9 mouse cellular contexts compared by ENCODE assay signal in genomic region chr1:58621996-58622748, GRCm38 (mm10). TPM values are rescaled to one million over a fixed set of nuclear protein-coding genes. Genes with fewer than 3 reads are reported as not detected.
DNase-seq lines count a peak whose midpoint lies in the region; ATAC-seq and TF ChIP-seq lines count a peak whose summit lies in the region.
"Had no signal": no experiment of that assay in that cellular context is flagged by ENCODE, and none has a peak within 500 bp of the region (broad histone marks: within the 10 kb centered on the region; RNA-seq: fewer than 3 reads in every experiment).

No protein-coding gene starts in this region.

- DNase-seq in heart, adult 18-20 months = peak; percentile 40 to 50
- DNase-seq in heart, embryonic 10.5 days (ENCODE audit: low spot score) = no peak
- DNase-seq in neural tube, embryonic 10.5 days (ENCODE audit: extremely low spot score, low spot score) = no peak
- peak; percentile 35 for DNase-seq in heart, postnatal 0 days (ENCODE audit: low spot score)
- peak; percentile 39 for DNase-seq in retina, embryonic 14.5 days (ENCODE audit: low spot score)
- no peak for DNase-seq in spleen, adult 12 weeks (ENCODE audit: low spot score)
- no peak for DNase-seq in urinary bladder, postnatal 4 days (ENCODE audit: low spot score in 2 of 2)

- no peaks in the 10 kb centered on the region for H3K36me3 ChIP-seq in heart, embryonic 10.5 days
- H3K36me3 ChIP-seq in neural tube, embryonic 13.5 days = no peaks in the 10 kb centered on the region
- H3K36me3 ChIP-seq in heart, postnatal 0 days (replicated peaks; ENCODE audit: control insufficient read depth, insufficient read depth, low read length) = no peaks in the 10 kb centered on the region

- H3K9ac ChIP-seq in neural tube, embryonic 13.5 days = no peak overlapping the region
- no peak overlapping the region for H3K9ac ChIP-seq in heart, postnatal 0 days (replicated peaks; ENCODE audit: low read depth, low read length)

- H3K27me3 ChIP-seq in heart, embryonic 10.5 days (ENCODE audit: insufficient read depth, poor library complexity, severe bottlenecking) = no peaks in the 10 kb centered on the region
- H3K27me3 ChIP-seq in neural tube, embryonic 13.5 days = no peaks in the 10 kb centered on the region
- H3K27me3 ChIP-seq in heart, postnatal 0 days (ENCODE audit: control insufficient read depth, insufficient read depth, low read length) = no peaks in the 10 kb centered on the region

- no peak overlapping the region for H3K4me3 ChIP-seq in heart, embryonic 10.5 days
- no peak overlapping the region for H3K4me3 ChIP-seq in neural tube, embryonic 13.5 days
- H3K4me3 ChIP-seq in heart, postnatal 0 days (ENCODE audit: low read depth, low read length) = no peak overlapping the region
- H3K4me3 ChIP-seq: megakaryocyte, embryonic 14.5 days had no signal

- no peaks in the 10 kb centered on the region for H3K9me3 ChIP-seq in heart, embryonic 10.5 days
- H3K9me3 ChIP-seq in neural tube, embryonic 13.5 days = 0 out of 2 replicates have a peak, but pooled peaks cover 2% of the 10 kb centered on the region
- no peaks in the 10 kb centered on the region for H3K9me3 ChIP-seq in heart, postnatal 0 days (replicated peaks; ENCODE audit: control insufficient read depth, low read length)

- TF ChIP-seq EP300 in heart, postnatal 0 days (IDR thresholded peaks at IDR 0.05; ENCODE audit: low read depth) = no peak

- H3K4me1 ChIP-seq in heart, embryonic 10.5 days = 0 out of 2 replicates have a peak, but pooled peaks cover 2% of the 10 kb centered on the region
- H3K4me1 ChIP-seq in neural tube, embryonic 13.5 days (replicated peaks) = no peaks in the 10 kb centered on the region
- peaks cover 16% of the 10 kb centered on the region; the same call in 1 of the 2 replicates for H3K4me1 ChIP-seq in heart, postnatal 0 days (ENCODE audit: control insufficient read depth, insufficient read depth)

- WGBS in heart, embryonic 10.5 days = 66% methylated on average over 7 of the region's 7 CpGs
- 60% methylated on average over 7 of the region's 7 CpGs for WGBS in neural tube, embryonic 13.5 days
- WGBS in heart, postnatal 0 days = 46% methylated on average over 7 of the region's 7 CpGs

- H3K4me2 ChIP-seq in neural tube, embryonic 13.5 days = no peak overlapping the region
- 0 out of 2 replicates have a peak overlapping the region, but pooled peaks have one; percentile 6 for H3K4me2 ChIP-seq in heart, postnatal 0 days (ENCODE audit: low read depth, low read length)

- no peak overlapping the region for H3K27ac ChIP-seq in heart, embryonic 10.5 days
- H3K27ac ChIP-seq in neural tube, embryonic 13.5 days (replicated peaks) = 0 out of 2 replicates have a peak overlapping the region, but pooled peaks have one; percentile 14
- peak overlapping the region; percentile 39 for H3K27ac ChIP-seq in heart, postnatal 0 days (ENCODE audit: low read depth)

- TF ChIP-seq CTCF in heart, postnatal 0 days (IDR thresholded peaks at IDR 0.05; ENCODE audit: low read depth) = no peak

- no peak for ATAC-seq in neural tube, embryonic 13.5 days (ENCODE audit: low read depth)
- ATAC-seq in heart, postnatal 0 days (ENCODE audit: insufficient read depth, low read depth) = no peak

RNA-seq across cellular contexts. Expression of gene Ndufb3, which starts 36.0 kb away (rescaled TPM):
- total RNA-seq in heart, adult 18-20 months (2021) = 100 to 1,000 TPM; 339 to 354 TPM
- polyA plus RNA-seq in heart, embryonic 10.5 days (2016; fragmentation: Nextera tagmentation; extraction: Ambion mirVana) = 172 and 198 TPM in 2 replicates
- 211 and 220 TPM in 2 replicates for polyA plus RNA-seq in neural tube, embryonic 13.5 days (2015; fragmentation: Nextera tagmentation; extraction: Ambion mirVana)
- 78.1 and 132 TPM in 2 replicates for total RNA-seq in heart, postnatal 0 days (2014; rRNA removed; ENCODE audit: low replicate concordance)
- polyA plus RNA-seq in heart, postnatal 0 days (2015; fragmentation: Nextera tagmentation; extraction: Ambion mirVana) = 432 and 454 TPM in 2 replicates

RNA-seq across cellular contexts. Expression of gene Fam126b, which starts 36.0 kb away (rescaled TPM):
- 10 to 100 TPM; 13.8 to 14.1 TPM for total RNA-seq in heart, adult 18-20 months (2021)
- 4.3 and 6.4 TPM in 2 replicates for polyA plus RNA-seq in heart, embryonic 10.5 days (2016; fragmentation: Nextera tagmentation; extraction: Ambion mirVana)
- polyA plus RNA-seq in neural tube, embryonic 13.5 days (2015; fragmentation: Nextera tagmentation; extraction: Ambion mirVana) = 9.8 and 10.8 TPM in 2 replicates
- total RNA-seq in heart, postnatal 0 days (2014; rRNA removed; ENCODE audit: low replicate concordance) = 5.1 and 5.7 TPM in 2 replicates
- 3.0 and 3.1 TPM in 2 replicates for polyA plus RNA-seq in heart, postnatal 0 days (2015; fragmentation: Nextera tagmentation; extraction: Ambion mirVana)

Comparison
In these comparisons a context has a peak if more than half of its experiments do, and no peak if none do; other contexts are left out.
1. DNase-seq: peak in heart, adult 18-20 months (2 of 2), heart, postnatal 0 days (single experiment) and retina, embryonic 14.5 days (single experiment); none in heart, embryonic 10.5 days (single experiment), neural tube, embryonic 10.5 days (single experiment), spleen, adult 12 weeks (single experiment) and urinary bladder, postnatal 4 days (0 of 2).